Mouse (Mus musculus) cerebellum, postnatal 36 days (tissue): Measurements from ENCODE around the gene Maoa.

Experiments
- DNase-seq, 2 experiments: peaks; one replicate each; pipeline ENCODE4 v3.0.0; 2021 to 2022; ENCODE audit warnings: mixed read lengths in 2 of 2

Gene Maoa

GRCm38 (mm10) chrX:16619034-16619929 lies at the start of gene Maoa:
Maoa (plus strand) TSS chrX:16619698.
- peak; percentile 65 to 70 for DNase-seq

- DNase-seq = peak; percentile 82 to 86
These were observed 1.1 kb upstream of the Maoa start for GRCm38 (mm10) chrX:16618225-16619033.

DNA sequence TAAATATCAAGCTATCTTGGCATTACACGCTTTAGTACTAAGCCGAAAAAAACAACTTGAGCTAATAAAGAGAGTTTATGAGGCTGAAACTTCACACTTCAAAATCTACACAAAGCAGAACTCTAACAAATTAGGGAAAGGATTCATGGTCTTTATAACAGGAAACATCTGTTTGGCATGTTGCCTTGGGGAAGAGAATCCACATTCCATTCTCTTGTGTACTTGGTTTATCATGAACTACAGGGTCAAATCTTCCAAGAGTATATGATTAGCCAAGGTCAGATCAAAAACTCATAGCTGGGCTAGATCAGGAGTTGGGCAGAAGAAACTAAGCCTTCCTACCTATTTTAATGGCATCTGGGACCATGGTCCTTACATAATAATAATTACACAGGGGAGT lies 37.0 kb downstream of the Maoa start:
- no peak for DNase-seq

GRCm38 (mm10) chrX:16706094-16706493 lies 86.6 kb downstream of the Maoa start:
- no peak for DNase-seq

DNA sequence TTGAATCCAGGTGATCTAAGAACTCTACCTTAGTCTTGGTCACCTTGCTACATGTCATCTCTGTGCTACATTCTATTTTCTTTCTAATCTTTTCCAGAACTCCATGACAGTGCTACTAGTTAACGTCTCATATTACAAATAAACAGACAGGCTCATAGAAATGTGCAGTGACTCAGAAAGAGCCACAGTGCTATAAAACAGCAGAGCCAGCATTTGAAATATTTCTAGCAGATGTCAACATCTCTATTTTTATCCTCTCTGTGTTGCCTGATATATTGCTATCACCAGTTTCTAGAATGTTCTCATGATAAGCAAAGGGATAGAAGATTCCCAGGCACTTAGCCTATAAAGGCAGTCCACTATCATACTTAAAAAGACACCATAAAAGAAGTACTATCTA lies 94.5 kb downstream of the Maoa start:
- no peak for DNase-seq
